Mouse (Mus musculus) forebrain, embryonic 10.5 days (tissue): Measurements from ENCODE around the gene Dab2ip. TPM values are rescaled to one million over a fixed set of nuclear protein-coding genes. Genes with fewer than 3 reads are reported as not detected.

Experiments
- DNase-seq: peaks from one replicate; pipeline ENCODE4 v3.0.0-alpha.2; 2017; ENCODE audit warnings: low spot score; ENCODE audit errors: extremely low spot score
- H3K27ac ChIP-seq: fragments of 300-500 bp; sonication (generic); 2 replicates; pipeline ENCODE4 v1.5.1; 2016; ENCODE audit warnings: mild to moderate bottlenecking
- H3K27me3 ChIP-seq: fragments of 300-500 bp; sonication (generic); 2 replicates; pipeline ENCODE4 v1.6.1; 2016; ENCODE audit warnings: mild to moderate bottlenecking; ENCODE audit not compliant: poor library complexity, severe bottlenecking
- H3K36me3 ChIP-seq: fragments of 300-500 bp; sonication (generic); replicated peaks from 2 replicates; pipeline ENCODE4 v1.6.1; 2016; ENCODE audit warnings: mild to moderate bottlenecking, moderate library complexity
- H3K4me1 ChIP-seq: fragments of 300-500 bp; sonication (generic); 2 replicates; pipeline ENCODE4 v1.6.1; 2016
- H3K4me3 ChIP-seq: fragments of 300-500 bp; sonication (generic); 2 replicates; pipeline ENCODE4 v1.5.1; 2016; ENCODE audit warnings: mild to moderate bottlenecking, moderate library complexity
- H3K9me3 ChIP-seq: fragments of 300-500 bp; sonication (generic); 2 replicates; pipeline ENCODE4 v1.6.1; 2016; ENCODE audit warnings: mild to moderate bottlenecking, moderate library complexity
- WGBS: fragments of 180-500 bp; shearing (Covaris S2); methylation state at CpG from one replicate; pipeline ENCODE4 v1.1.7; 2016; 5-methylcytosine and 5-hydroxymethylcytosine counted together
- polyA plus RNA-seq: library from polyadenylated mRNA; unstranded; fragments of >200 nt; fragmentation: Nextera tagmentation; extraction: Ambion mirVana; gene quantifications from 2 replicates; pipeline ENCODE4 v1.2.1, GENCODE M21; 2016

The Dab2ip gene
- polyA plus RNA-seq, 1 experiment from 2014 or later: 22.0 TPM

DNA sequence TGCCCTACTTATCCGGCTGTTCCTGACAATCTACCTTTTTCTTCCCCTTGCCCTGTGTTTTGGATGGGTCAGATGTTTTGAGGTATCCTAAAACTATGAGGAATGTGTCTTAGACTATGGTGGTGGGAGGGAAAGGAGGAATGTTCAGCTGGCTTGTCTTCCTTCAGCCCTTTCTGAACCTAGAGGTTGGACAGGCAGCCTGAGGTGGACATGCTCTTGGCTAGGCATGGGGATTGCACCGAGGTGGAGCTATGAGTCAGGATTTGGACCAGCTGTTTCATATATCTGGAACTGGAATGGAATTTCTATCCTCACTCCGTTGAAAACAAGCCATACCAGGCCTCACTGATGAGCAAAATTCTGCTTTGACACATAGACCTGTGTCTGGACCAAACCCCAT is 115.9 kb downstream of the Dab2ip start:
- H3K4me1 ChIP-seq: peaks cover 87% of the 10 kb centered on the region
- H3K27me3 ChIP-seq: no peaks in the 10 kb centered on the region
- DNase-seq: no peak
- H3K4me3 ChIP-seq: no peak overlapping the region
- H3K9me3 ChIP-seq: no peaks in the 10 kb centered on the region
- no peak overlapping the region for H3K27ac ChIP-seq
- peaks cover 24% of the 10 kb centered on the region for H3K36me3 ChIP-seq
- 76% methylated on average over 3 of the region's 3 CpGs for WGBS

GRCm38 (mm10) chr2:35674431-35674830 is 116.4 kb downstream of the Dab2ip start:
- WGBS: 88% methylated on average over 5 of the region's 5 CpGs
- no peaks in the 10 kb centered on the region for H3K27me3 ChIP-seq
- no peak for DNase-seq
- H3K4me1 ChIP-seq: peaks cover 87% of the 10 kb centered on the region
- peaks cover 22% of the 10 kb centered on the region for H3K36me3 ChIP-seq
- H3K27ac ChIP-seq: no peak overlapping the region
- H3K4me3 ChIP-seq: no peak overlapping the region
- H3K9me3 ChIP-seq: no peaks in the 10 kb centered on the region

GRCm38 (mm10) chr2:35676075-35676665 is 118.1 kb downstream of the Dab2ip start:
- Histone ChIP-seq H3K27ac (peak overlapping the region; percentile 75), H3K4me3 (no peak overlapping the region), H3K4me1 (peaks cover 87% of the 10 kb centered on the region), H3K9me3 (no peaks in the 10 kb centered on the region), H3K27me3 (no peaks in the 10 kb centered on the region), H3K36me3 (peaks cover 7% of the 10 kb centered on the region; the same call in 1 of the 2 replicates)
- 72% methylated on average over 5 of the region's 5 CpGs for WGBS
- DNase-seq: no peak

- WGBS: 25% methylated on average over 8 of the region's 8 CpGs
- H3K27me3 ChIP-seq: no peaks in the 10 kb centered on the region
- no peaks in the 10 kb centered on the region for H3K9me3 ChIP-seq
- DNase-seq: peak; percentile 39
- no peak overlapping the region for H3K4me3 ChIP-seq
- peaks cover 87% of the 10 kb centered on the region for H3K4me1 ChIP-seq
- peaks cover 8% of the 10 kb centered on the region; the same call in 1 of the 2 replicates for H3K36me3 ChIP-seq
- peak overlapping the region; percentile 75 for H3K27ac ChIP-seq
Observed at GRCm38 (mm10) chr2:35677855-35678254, 119.8 kb downstream of the Dab2ip start.

- H3K9me3 ChIP-seq: no peaks in the 10 kb centered on the region
- DNase-seq: no peak
- H3K27me3 ChIP-seq: no peaks in the 10 kb centered on the region
- no peak overlapping the region for H3K4me3 ChIP-seq
- H3K4me1 ChIP-seq: peaks cover 86% of the 10 kb centered on the region
- H3K36me3 ChIP-seq: peaks cover 5% of the 10 kb centered on the region; the same call in 1 of the 2 replicates
- peak overlapping the region; percentile 75 for H3K27ac ChIP-seq
- 59% methylated on average over 4 of the region's 4 CpGs for WGBS
Observed at GRCm38 (mm10) chr2:35678440-35678839, 120.4 kb downstream of the Dab2ip start.

- DNase-seq: no peak
- WGBS: 28% methylated on average over 10 of the region's 10 CpGs
- H3K27ac ChIP-seq: peak overlapping the region; percentile 75
- H3K9me3 ChIP-seq: no peaks in the 10 kb centered on the region
- H3K4me3 ChIP-seq: no peak overlapping the region
- H3K4me1 ChIP-seq: peaks cover 98% of the 10 kb centered on the region
- no peaks in the 10 kb centered on the region for H3K27me3 ChIP-seq
- peaks cover 5% of the 10 kb centered on the region; the same call in 1 of the 2 replicates for H3K36me3 ChIP-seq
Observed at GRCm38 (mm10) chr2:35679812-35680672, 122.0 kb downstream of the Dab2ip start.

- no peaks in the 10 kb centered on the region for H3K27me3 ChIP-seq
- H3K9me3 ChIP-seq: no peaks in the 10 kb centered on the region
- 89% methylated on average over 6 of the region's 6 CpGs for WGBS
- H3K36me3 ChIP-seq: peaks cover 6% of the 10 kb centered on the region; the same call in 1 of the 2 replicates
- no peak overlapping the region for H3K4me3 ChIP-seq
- peaks cover 98% of the 10 kb centered on the region for H3K4me1 ChIP-seq
- no peak for DNase-seq
- peak overlapping the region; percentile 60 for H3K27ac ChIP-seq
Observed at GRCm38 (mm10) chr2:35680833-35681232, 122.8 kb downstream of the Dab2ip start.

DNA sequence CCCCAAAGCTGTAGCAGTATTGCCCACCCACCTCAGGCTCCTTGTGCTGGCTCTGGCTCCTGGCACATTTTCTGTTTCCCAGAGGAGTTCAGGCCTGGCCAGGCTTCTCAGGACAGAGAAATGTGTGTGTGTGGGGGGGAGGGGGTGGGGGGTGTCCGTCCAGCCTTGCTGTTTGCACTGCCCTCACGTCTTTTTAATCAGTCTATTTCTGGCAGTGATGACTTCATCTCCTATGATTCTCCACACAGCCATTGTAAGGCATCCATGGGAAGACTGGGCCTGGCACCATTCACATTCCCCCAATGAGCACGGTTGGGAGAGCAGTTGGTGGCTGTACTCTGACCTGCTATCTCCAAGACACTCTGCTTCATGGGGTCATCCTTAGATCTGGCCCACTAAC is 125.9 kb downstream of the Dab2ip start:
- Histone ChIP-seq H3K27me3 (no peaks in the 10 kb centered on the region), H3K36me3 (peaks cover 14% of the 10 kb centered on the region), H3K9me3 (no peaks in the 10 kb centered on the region), H3K4me3 (no peak overlapping the region), H3K4me1 (peaks cover 93% of the 10 kb centered on the region), H3K27ac (peak overlapping the region; percentile 42; the same call in 1 of the 2 replicates)
- 59% methylated on average over 3 of the region's 3 CpGs for WGBS
- no peak for DNase-seq

DNA sequence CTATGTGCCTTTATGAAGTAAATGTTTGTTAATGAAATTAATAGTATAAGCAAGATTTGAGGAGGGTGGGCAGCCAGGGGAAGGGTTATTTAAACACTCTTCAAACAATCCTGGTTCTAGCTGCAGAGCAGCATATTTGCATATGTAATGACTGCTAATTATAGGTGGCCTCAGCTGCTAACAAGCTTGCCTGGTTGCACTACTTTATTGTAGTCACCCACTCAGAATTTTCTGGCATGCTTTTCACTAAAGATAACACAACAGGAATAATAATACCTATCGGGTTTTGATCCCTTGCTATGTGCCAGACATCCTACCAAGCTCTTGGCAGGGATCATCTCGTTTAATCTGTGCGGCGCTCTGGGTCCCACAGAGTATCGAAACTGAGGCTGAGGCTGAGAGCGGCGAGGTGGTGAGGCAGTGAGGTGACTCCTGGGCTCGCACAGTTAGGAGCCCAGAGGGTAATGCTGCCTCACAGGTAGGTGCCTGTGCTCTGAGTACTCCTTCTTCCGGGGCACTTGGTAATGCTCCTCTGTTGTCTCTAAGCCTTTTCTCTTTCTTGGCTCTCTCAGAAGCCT is 126.8 kb downstream of the Dab2ip start:
- H3K9me3 ChIP-seq: no peaks in the 10 kb centered on the region
- no peak overlapping the region for H3K4me3 ChIP-seq
- WGBS: 56% methylated on average over 9 of the region's 9 CpGs
- H3K27ac ChIP-seq: peak overlapping the region; percentile 56; the same call in 1 of the 2 replicates
- no peak for DNase-seq
- H3K36me3 ChIP-seq: peaks cover 14% of the 10 kb centered on the region
- no peaks in the 10 kb centered on the region for H3K27me3 ChIP-seq
- peaks cover 93% of the 10 kb centered on the region for H3K4me1 ChIP-seq

DNA sequence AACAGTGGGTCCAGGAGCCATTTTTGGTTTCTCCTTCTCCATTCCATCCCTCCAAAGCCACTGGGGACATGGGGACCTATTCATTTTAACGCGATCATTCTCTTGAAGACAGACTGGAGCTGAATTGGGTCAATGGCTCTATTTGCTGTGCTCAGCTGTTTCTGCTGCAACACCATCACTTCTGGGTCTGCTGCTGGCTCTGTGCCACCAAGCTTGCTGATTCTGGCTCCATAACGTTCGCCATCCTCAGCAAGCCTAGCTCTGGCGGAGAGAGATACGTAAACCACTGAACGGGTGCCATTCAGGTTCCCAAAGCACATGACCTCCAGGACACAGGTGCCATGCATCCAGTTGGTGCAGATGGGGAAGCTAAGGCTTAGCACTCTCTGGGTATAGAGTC is 128.0 kb downstream of the Dab2ip start:
- DNase-seq: no peak
- no peaks in the 10 kb centered on the region for H3K9me3 ChIP-seq
- H3K4me3 ChIP-seq: no peak overlapping the region
- H3K27me3 ChIP-seq: no peaks in the 10 kb centered on the region
- H3K27ac ChIP-seq: no peak overlapping the region
- H3K36me3 ChIP-seq: peaks cover 11% of the 10 kb centered on the region
- H3K4me1 ChIP-seq: peaks cover 93% of the 10 kb centered on the region
- 94% methylated on average over 7 of the region's 7 CpGs for WGBS

GRCm38 (mm10) chr2:35687557-35688070 is 129.5 kb downstream of the Dab2ip start:
- no peaks in the 10 kb centered on the region for H3K27me3 ChIP-seq
- H3K27ac ChIP-seq: no peak overlapping the region
- H3K36me3 ChIP-seq: peaks cover 9% of the 10 kb centered on the region
- H3K9me3 ChIP-seq: no peaks in the 10 kb centered on the region
- H3K4me1 ChIP-seq: peaks cover 93% of the 10 kb centered on the region
- no peak for DNase-seq
- H3K4me3 ChIP-seq: no peak overlapping the region
- WGBS: 94% methylated on average over 5 of the region's 5 CpGs

DNA sequence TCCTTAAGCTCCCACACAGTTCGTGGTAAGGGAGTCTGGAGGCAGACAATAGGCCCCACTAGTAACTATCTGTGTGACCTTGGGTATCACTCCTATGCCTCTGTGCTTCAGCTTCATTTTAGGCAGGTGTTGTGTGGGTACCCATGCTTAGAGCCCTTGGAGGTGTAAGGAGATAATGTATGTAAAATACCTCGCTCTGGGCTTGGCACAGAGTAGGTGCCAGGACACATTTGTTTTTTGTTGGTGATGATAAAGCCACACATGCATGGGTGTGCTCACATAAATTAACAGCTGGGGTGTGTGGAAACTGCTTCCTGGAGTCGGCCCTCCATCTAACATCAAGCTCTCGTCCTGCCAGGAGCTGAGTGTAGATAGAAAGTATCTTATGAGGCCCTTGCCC is 130.1 kb downstream of the Dab2ip start:
- no peak overlapping the region for H3K27ac ChIP-seq

More for the DNA sequence above, 130.1 kb downstream of the Dab2ip start:
- 84% methylated on average over 4 of the region's 4 CpGs for WGBS
- Histone ChIP-seq H3K27me3 (no peaks in the 10 kb centered on the region), H3K36me3 (peaks cover 9% of the 10 kb centered on the region), H3K4me1 (peaks cover 95% of the 10 kb centered on the region), H3K4me3 (no peak overlapping the region), H3K9me3 (no peaks in the 10 kb centered on the region)
- DNase-seq: no peak
